Mouse (Mus musculus): ENCODE measurements at regions not wholly inside any gene's neighbourhood (a gene's known extent, or its start where the extent isn't known, plus 50 kb on each side); places are given as distances from the start of the nearest gene placed in this dataset.

DNA sequence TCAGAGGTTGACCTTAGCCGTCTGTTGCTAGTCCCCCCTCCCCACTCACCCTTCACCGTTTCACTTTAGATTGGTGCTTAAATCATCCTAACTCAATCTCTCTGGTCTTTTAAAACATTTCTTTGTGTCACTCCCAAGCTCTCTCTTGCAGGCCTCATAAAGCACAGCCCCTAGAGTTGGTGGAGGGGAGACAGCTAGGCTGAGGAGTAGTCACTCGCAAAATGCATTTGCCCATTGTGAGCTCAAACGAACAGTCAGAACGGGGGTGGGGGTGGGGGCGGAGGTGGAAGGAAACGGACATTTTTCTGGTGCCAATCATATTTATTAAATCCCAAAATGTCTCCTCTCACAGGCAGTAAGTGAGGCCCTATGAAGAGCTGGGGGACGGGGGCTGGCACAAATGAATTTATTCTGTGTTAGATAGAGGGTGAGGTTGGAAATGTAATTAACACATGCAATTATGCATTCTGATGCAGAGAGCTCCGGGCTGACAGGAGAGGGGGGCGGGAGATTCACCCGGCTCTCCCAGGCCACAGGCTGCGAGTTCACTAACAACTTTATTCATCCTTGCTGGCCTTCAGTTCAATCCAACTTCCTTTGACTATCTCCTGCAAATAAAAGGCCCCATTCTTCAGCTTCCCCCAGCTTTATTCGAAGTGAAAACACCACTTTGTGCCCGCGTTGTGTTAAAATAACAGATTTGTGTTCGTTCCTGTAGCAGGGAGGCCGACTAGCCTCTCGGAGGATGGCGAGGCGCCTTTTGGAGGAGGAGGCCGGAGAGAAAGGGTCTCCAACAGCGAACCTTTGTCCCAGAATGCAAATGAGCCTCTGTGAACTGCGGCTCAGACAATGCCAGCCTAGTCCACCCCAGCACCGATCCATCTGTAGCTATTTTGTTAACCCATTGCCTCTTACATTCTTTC, 223.7 kb upstream of the Irx5 start:
- TF ChIP-seq CTCF (IDR thresholded peaks at IDR 0.05; ENCODE audit: borderline replicate concordance, extremely low read depth, insufficient read depth, insufficient read length), result no peak
- no peak for TF ChIP-seq POLR2A (IDR thresholded peaks at IDR 0.05; ENCODE audit: borderline replicate concordance, extremely low read depth, insufficient read depth, insufficient read length, poor library complexity, severe bottlenecking)

Measured in brain, embryonic 14.5 days (tissue).